Mouse (Mus musculus) hindbrain, embryonic 15.5 days (tissue): ENCODE measurements around the gene Cnih4. TPM values are rescaled to one million over a fixed set of nuclear protein-coding genes. Genes with fewer than 3 reads are reported as not detected.

ENCODE experiments used
- ATAC-seq: fragments of 200-750 bp; cut with Nextera tagmentation; 2 replicates; pipeline ENCODE4 v1.8.0; 2017; ENCODE audit warnings: low read depth, moderate number of reproducible peaks, moderate TSS enrichment; ENCODE audit not compliant: low FRiP score
- H3K27ac ChIP-seq: fragments of 300-500 bp; sonication (generic); replicated peaks from 2 replicates; pipeline ENCODE4 v1.5.1; 2015; ENCODE audit warnings: mild to moderate bottlenecking, inconsistent platforms
- H3K27me3 ChIP-seq: fragments of 300-500 bp; sonication (generic); 2 replicates; pipeline ENCODE4 v1.6.1; 2015; ENCODE audit warnings: control low read depth, inconsistent platforms
- H3K36me3 ChIP-seq: fragments of 300-500 bp; sonication (generic); 2 replicates; pipeline ENCODE4 v1.6.1; 2015; ENCODE audit warnings: control low read depth, inconsistent platforms
- H3K4me1 ChIP-seq: fragments of 300-500 bp; sonication (generic); replicated peaks from 2 replicates; pipeline ENCODE4 v1.6.1; 2015; ENCODE audit warnings: control low read depth, inconsistent platforms
- H3K4me2 ChIP-seq: fragments of 300-500 bp; sonication (generic); 2 replicates; pipeline ENCODE4 v1.6.1; 2015; ENCODE audit warnings: moderate library complexity, mild to moderate bottlenecking, inconsistent platforms
- H3K4me3 ChIP-seq: fragments of 300-500 bp; sonication (generic); 2 replicates; pipeline ENCODE4 v1.5.1; 2015; ENCODE audit warnings: mild to moderate bottlenecking, inconsistent platforms
- H3K9ac ChIP-seq: fragments of 300-500 bp; sonication (generic); 2 replicates; pipeline ENCODE4 v1.6.1; 2015; ENCODE audit warnings: inconsistent platforms
- H3K9me3 ChIP-seq: fragments of 300-500 bp; sonication (generic); 2 replicates; pipeline ENCODE4 v1.6.1; 2016; ENCODE audit warnings: control low read depth, inconsistent platforms
- WGBS: fragments of 180-500 bp; shearing (Covaris S2); methylation state at CpG from one replicate; pipeline ENCODE4 v1.1.7; 2015; 5-methylcytosine and 5-hydroxymethylcytosine counted together
- polyA plus RNA-seq: library from polyadenylated mRNA; unstranded; fragments of >200 nt; fragmentation: Nextera tagmentation; extraction: Ambion mirVana; gene quantifications from 2 replicates; pipeline ENCODE4 v1.2.1, GENCODE M21; 2015

Gene Cnih4
- polyA plus RNA-seq, 1 experiment from 2014 or later = 54.4 TPM

GRCm38 (mm10) chr1:181211920-181212633, 67.6 kb downstream of the Cnih4 start, which contains the start of gene Wdr26:
Gene Wdr26, minus strand, starts transcription at chr1:181212001.
- Histone ChIP-seq H3K27ac (peak within 1 kb of the TSS; percentile 94), H3K27me3 (no peaks in the 10 kb centered on the region), H3K9me3 (no peaks in the 10 kb centered on the region), H3K36me3 (peaks cover 6% of the 10 kb centered on the region; the same call in 1 of the 2 replicates), H3K4me2 (peak within 1 kb of the TSS; percentile 80), H3K4me1 (peaks cover 32% of the 10 kb centered on the region), H3K9ac (peak within 1 kb of the TSS; percentile 95), H3K4me3 (peak within 1 kb of the TSS; percentile 92)
- ATAC-seq = peak; percentile 95
- WGBS = 2% methylated on average over 50 of the region's 54 CpGs

GRCm38 (mm10) chr1:181214296-181215035, 70.0 kb downstream of the Cnih4 start:
- H3K9me3 ChIP-seq = no peaks in the 10 kb centered on the region
- H3K4me2 ChIP-seq = no peak overlapping the region
- ATAC-seq = no peak
- H3K4me1 ChIP-seq = peaks cover 24% of the 10 kb centered on the region
- H3K4me3 ChIP-seq = no peak overlapping the region
- 88% methylated on average over 8 of the region's 8 CpGs for WGBS
- no peaks in the 10 kb centered on the region for H3K36me3 ChIP-seq
- no peaks in the 10 kb centered on the region for H3K27me3 ChIP-seq
- H3K9ac ChIP-seq = no peak overlapping the region
- H3K27ac ChIP-seq = no peak overlapping the region

- 70% methylated on average over 4 of the region's 4 CpGs for WGBS
- no peak overlapping the region for H3K4me2 ChIP-seq
- H3K9me3 ChIP-seq = no peaks in the 10 kb centered on the region
- peaks cover 13% of the 10 kb centered on the region for H3K4me1 ChIP-seq
- H3K36me3 ChIP-seq = no peaks in the 10 kb centered on the region
- no peak for ATAC-seq
- H3K4me3 ChIP-seq = no peak overlapping the region
- no peak overlapping the region for H3K9ac ChIP-seq
- no peak overlapping the region for H3K27ac ChIP-seq
- H3K27me3 ChIP-seq = no peaks in the 10 kb centered on the region
These were observed 71.8 kb downstream of the Cnih4 start for GRCm38 (mm10) chr1:181216315-181216714.

Other genes with a start within 250 kb of the Cnih4 start
- gene Pycr2, start 240.4 kb upstream of the Cnih4 start, polyA plus RNA-seq = 73.6 and 83.6 TPM in 2 replicates
- 0.16 and 0.20 TPM in 2 replicates for gene Lefty1, start 209.7 kb upstream of the Cnih4 start, polyA plus RNA-seq
- 1.8 and 2.4 TPM in 2 replicates for gene Tmem63a, start 202.3 kb upstream of the Cnih4 start, polyA plus RNA-seq
- gene Ephx1, start 123.8 kb upstream of the Cnih4 start, polyA plus RNA-seq = 8.3 and 9.3 TPM in 2 replicates
- gene 9130409I23Rik, start 93.5 kb upstream of the Cnih4 start, polyA plus RNA-seq = 0.10 TPM in 1 of 2 replicates, not detected in the other
- 41.0 and 44.9 TPM in 2 replicates for gene Nvl, start 489 bp upstream of the Cnih4 start, polyA plus RNA-seq
- 33.8 and 34.5 TPM in 2 replicates for gene Wdr26, start 67.3 kb downstream of the Cnih4 start, polyA plus RNA-seq
- gene Cnih3, start 207.9 kb downstream of the Cnih4 start, polyA plus RNA-seq = 13.3 and 14.1 TPM in 2 replicates